Mouse (Mus musculus) midbrain, postnatal 0 days (tissue): ENCODE results near the gene Cul3. TPM values are rescaled to one million over a fixed set of nuclear protein-coding genes. Genes with fewer than 3 reads are reported as not detected.

Source experiments
- ATAC-seq: fragments of 200-750 bp; cut with Nextera tagmentation; 2 replicates; pipeline ENCODE4 v1.8.0; 2017; ENCODE audit warnings: moderate number of reproducible peaks, mild to moderate bottlenecking, moderate TSS enrichment, moderate library complexity; ENCODE audit not compliant: low FRiP score
- DNase-seq: peaks from one replicate; pipeline ENCODE4 v3.0.0-alpha.2; 2015; ENCODE audit warnings: low spot score
- H3K27ac ChIP-seq: fragments of 300-500 bp; sonication (generic); 2 replicates; pipeline ENCODE4 v1.5.1; 2014; ENCODE audit warnings: low read depth, mild to moderate bottlenecking, low read length, mixed read lengths
- H3K27me3 ChIP-seq: fragments of 300-500 bp; sonication (generic); 2 replicates; pipeline ENCODE4 v1.6.1; 2014; ENCODE audit warnings: low read length, control low read depth, mixed read lengths; ENCODE audit not compliant: insufficient read depth
- H3K36me3 ChIP-seq: fragments of 300-500 bp; sonication (generic); 2 replicates; pipeline ENCODE4 v1.6.1; 2014; ENCODE audit warnings: low read length, control low read depth, mixed read lengths; ENCODE audit not compliant: insufficient read depth
- H3K4me1 ChIP-seq: fragments of 300-500 bp; sonication (generic); 2 replicates; pipeline ENCODE4 v1.6.1; 2014; ENCODE audit warnings: mild to moderate bottlenecking, control low read depth, antibody characterized with exemption, low read length, mixed read lengths; ENCODE audit not compliant: insufficient read depth
- H3K4me2 ChIP-seq: fragments of 300-500 bp; sonication (generic); 2 replicates; pipeline ENCODE4 v1.6.1; 2014; ENCODE audit warnings: low read depth, mild to moderate bottlenecking, low read length, mixed read lengths; ENCODE audit not compliant: poor library complexity, severe bottlenecking
- H3K4me3 ChIP-seq: fragments of 300-500 bp; sonication (generic); 2 replicates; pipeline ENCODE4 v1.5.1; 2014; ENCODE audit warnings: low read depth, mild to moderate bottlenecking, low read length, moderate library complexity
- H3K9ac ChIP-seq: fragments of 300-500 bp; sonication (generic); replicated peaks from 2 replicates; pipeline ENCODE4 v1.6.1; 2014; ENCODE audit warnings: mild to moderate bottlenecking, low read length, moderate library complexity, mixed read lengths; ENCODE audit not compliant: poor library complexity, severe bottlenecking
- H3K9me3 ChIP-seq: fragments of 300-500 bp; sonication (generic); 2 replicates; pipeline ENCODE4 v1.6.1; 2016; ENCODE audit warnings: low read length, control low read depth
- CTCF ChIP-seq: IDR thresholded peaks from 2 replicates; pipeline ENCODE4 v1.5.1; 2016; ENCODE audit warnings: antibody characterized with exemption, mild to moderate bottlenecking
- WGBS: fragments of 180-500 bp; shearing (Covaris S2); extraction: QIAGEN DNeasy Blood & Tissue Kit; methylation state at CpG from one replicate; pipeline ENCODE4 v1.1.7; 2014; 5-methylcytosine and 5-hydroxymethylcytosine counted together
- polyA plus RNA-seq: library from polyadenylated mRNA; unstranded; fragments of >200 nt; fragmentation: Nextera tagmentation; extraction: Ambion mirVana; gene quantifications from 2 replicates; pipeline ENCODE4 v1.2.1, GENCODE M21; 2015
- total RNA-seq: library from RNA; depleted of rRNA; stranded (reverse); fragments of >200 nt; gene quantifications from 2 replicates; pipeline ENCODE4 v1.2.3, GENCODE M21; 2014; rRNA removed

The Cul3 gene
- total and polyA plus RNA-seq, 2 experiments from 2014 or later: 28.3 to 91.2 TPM

DNA sequence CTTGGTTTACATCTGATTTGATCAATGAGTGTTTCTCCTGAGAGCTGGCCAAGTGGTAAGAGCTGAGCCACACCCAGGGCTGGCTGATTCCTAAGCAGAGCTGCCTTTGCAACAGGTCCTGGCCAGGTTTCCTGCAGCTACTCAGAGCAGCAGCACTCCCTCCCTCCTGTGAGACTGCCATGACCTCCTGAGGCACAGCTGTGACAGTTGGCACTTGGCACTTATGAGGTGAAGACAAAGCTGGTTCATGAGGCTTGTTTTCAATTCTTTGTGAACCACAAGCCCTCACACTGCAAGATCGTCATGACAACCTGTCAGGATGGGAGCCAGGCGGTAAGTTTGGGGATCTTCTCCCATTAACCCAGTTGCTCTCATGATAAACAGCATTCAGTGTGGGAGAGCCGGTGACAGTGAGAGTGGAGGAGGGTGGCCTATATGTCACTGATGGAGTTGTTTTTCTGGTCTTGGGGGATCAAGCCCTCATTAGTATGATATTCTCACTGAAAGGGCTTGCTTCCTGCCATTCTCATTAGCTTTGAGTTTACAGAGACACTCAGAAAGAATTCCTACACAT is 115.4 kb downstream of the Cul3 start:
- H3K4me1 ChIP-seq: peaks cover 6% of the 10 kb centered on the region; the same call in 1 of the 2 replicates
- 30% methylated on average over 3 of the region's 3 CpGs for WGBS
- H3K9me3 ChIP-seq: no peaks in the 10 kb centered on the region
- DNase-seq: peak; percentile 56
- H3K9ac ChIP-seq: no peak overlapping the region
- H3K27ac ChIP-seq: peak overlapping the region; percentile 39; the same call in 1 of the 2 replicates
- no peak overlapping the region for H3K4me2 ChIP-seq
- no peaks in the 10 kb centered on the region for H3K36me3 ChIP-seq
- no peaks in the 10 kb centered on the region for H3K27me3 ChIP-seq
- ATAC-seq: peak; percentile 53
- no peak for TF ChIP-seq CTCF
- H3K4me3 ChIP-seq: no peak overlapping the region

DNA sequence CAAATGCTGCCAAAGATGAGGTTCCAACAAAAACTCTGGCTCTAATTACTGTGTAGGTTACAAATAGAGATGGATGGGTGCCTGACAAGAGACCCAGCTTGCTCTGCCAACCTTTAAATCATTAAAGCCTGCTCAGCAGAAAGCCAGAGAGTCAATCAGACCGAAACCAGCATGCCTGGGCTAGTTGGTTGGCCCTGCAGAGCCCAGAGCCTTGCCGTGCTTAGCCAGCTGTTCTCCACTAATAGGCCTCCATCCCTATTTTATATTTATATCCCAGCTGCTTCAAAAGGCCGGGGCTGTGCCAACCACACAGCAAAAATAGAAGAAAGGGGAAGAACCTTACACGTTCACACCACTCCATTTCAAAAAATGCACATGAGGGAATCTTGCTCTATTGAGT is 119.1 kb downstream of the Cul3 start:
- peak; percentile 40 for DNase-seq
- 63% methylated on average over 4 of the region's 4 CpGs for WGBS

DNA sequence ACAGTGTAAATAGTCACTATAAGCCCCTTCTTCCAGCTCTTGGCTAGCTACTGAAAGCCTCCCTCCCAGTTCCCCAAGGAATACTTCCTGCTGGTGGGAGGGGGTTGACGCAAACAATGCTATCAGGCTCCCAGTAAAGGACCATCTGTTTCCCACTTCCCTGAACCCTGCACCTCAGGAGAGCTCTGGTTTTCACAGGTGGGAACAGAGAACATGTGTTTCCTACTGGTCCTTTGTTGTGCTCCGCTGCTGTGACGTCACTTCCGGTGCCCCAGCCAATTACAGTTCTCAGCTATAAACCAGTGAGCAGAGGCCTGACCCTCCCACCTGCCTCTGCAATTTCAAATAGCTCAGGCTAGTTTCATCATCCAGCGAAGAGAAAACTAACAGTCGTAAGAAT is 122.0 kb downstream of the Cul3 start, which contains the start of gene Fam124b:
Gene Fam124b, minus strand, starts transcription at position 206 of the 400 bp plus-strand sequence.
- Histone ChIP-seq H3K9me3 (no peaks in the 10 kb centered on the region), H3K9ac (no peak within 1 kb of the TSS), H3K4me1 (no peaks in the 10 kb centered on the region), H3K4me3 (no peak within 1 kb of the TSS), H3K36me3 (no peaks in the 10 kb centered on the region), H3K27me3 (no peaks in the 10 kb centered on the region), H3K4me2 (no peak within 1 kb of the TSS), H3K27ac (no peak within 1 kb of the TSS)
- no peak for DNase-seq
- 80% methylated on average over 6 of the region's 6 CpGs for WGBS
- no peak for ATAC-seq
- no peak for TF ChIP-seq CTCF

More for the DNA sequence above, 119.1 kb downstream of the Cul3 start:
- no peaks in the 10 kb centered on the region for H3K36me3 ChIP-seq
- no peaks in the 10 kb centered on the region for H3K27me3 ChIP-seq
- peaks cover 6% of the 10 kb centered on the region; the same call in 1 of the 2 replicates for H3K4me1 ChIP-seq
- H3K4me2 ChIP-seq: no peak overlapping the region
- no peak overlapping the region for H3K4me3 ChIP-seq
- ATAC-seq: peak; percentile 41; the same call in 1 of the 2 replicates
- TF ChIP-seq CTCF: no peak
- no peaks in the 10 kb centered on the region for H3K9me3 ChIP-seq
- no peak overlapping the region for H3K27ac ChIP-seq
- H3K9ac ChIP-seq: no peak overlapping the region

Other genes starting within 250 kb of the Cul3 start
- 0.24 and 1.0 TPM in 2 replicates for gene Fam124b, start 122.0 kb downstream of the Cul3 start, total RNA-seq
- 0.15 and 0.42 TPM in 2 replicates for gene Fam124b, start 122.0 kb downstream of the Cul3 start, polyA plus RNA-seq
- gene Gm45261, start 121.0 kb upstream of the Cul3 start, total RNA-seq: not detected in 2 replicates
- gene Gm45261, start 121.0 kb upstream of the Cul3 start, polyA plus RNA-seq: not detected in 2 replicates